Mouse (Mus musculus) bone marrow macrophage, adult 2 months (primary cell): ENCODE results near the gene Zfp317.

Experiments used
- CTCF ChIP-seq: IDR thresholded peaks from 2 replicates; pipeline ENCODE4 v1.5.1; 2012; ENCODE audit warnings: low read depth, mild to moderate bottlenecking, low read length, moderate library complexity
- POLR2A ChIP-seq: IDR thresholded peaks from 2 replicates; pipeline ENCODE4 v1.6.1; 2012; ENCODE audit warnings: mild to moderate bottlenecking, low read depth, low read length, borderline replicate concordance

- TF ChIP-seq POLR2A (no peak), CTCF (no peak)
These were observed 70.5 kb downstream of the Zfp317 start for GRCm38 (mm10) chr9:19692430-19692829.
